Mouse (Mus musculus) CD4-positive, CD25-positive, alpha-beta regulatory T cell, adult 4 months (primary cell): ENCODE measurements around the gene Msx3. TPM values are rescaled to one million over a fixed set of nuclear protein-coding genes. Genes with fewer than 3 reads are reported as not detected.
A peak's percentile ranks its signal among the peaks of the same experiment; 100 is the strongest.

Source experiments
- ATAC-seq: one replicate; pipeline ENCODE4 v1.8.0; 2017
- polyA plus RNA-seq, 2 experiments: library from polyadenylated mRNA; unstranded; fragments of 100-300 nt; shearing (Covaris generic); gene quantifications; one replicate each; pipeline ENCODE4 v1.2.1; 2017

The Msx3 gene
- polyA plus RNA-seq, 2 experiments from 2014 or later, result 0.20 TPM; not detected in 1

DNA sequence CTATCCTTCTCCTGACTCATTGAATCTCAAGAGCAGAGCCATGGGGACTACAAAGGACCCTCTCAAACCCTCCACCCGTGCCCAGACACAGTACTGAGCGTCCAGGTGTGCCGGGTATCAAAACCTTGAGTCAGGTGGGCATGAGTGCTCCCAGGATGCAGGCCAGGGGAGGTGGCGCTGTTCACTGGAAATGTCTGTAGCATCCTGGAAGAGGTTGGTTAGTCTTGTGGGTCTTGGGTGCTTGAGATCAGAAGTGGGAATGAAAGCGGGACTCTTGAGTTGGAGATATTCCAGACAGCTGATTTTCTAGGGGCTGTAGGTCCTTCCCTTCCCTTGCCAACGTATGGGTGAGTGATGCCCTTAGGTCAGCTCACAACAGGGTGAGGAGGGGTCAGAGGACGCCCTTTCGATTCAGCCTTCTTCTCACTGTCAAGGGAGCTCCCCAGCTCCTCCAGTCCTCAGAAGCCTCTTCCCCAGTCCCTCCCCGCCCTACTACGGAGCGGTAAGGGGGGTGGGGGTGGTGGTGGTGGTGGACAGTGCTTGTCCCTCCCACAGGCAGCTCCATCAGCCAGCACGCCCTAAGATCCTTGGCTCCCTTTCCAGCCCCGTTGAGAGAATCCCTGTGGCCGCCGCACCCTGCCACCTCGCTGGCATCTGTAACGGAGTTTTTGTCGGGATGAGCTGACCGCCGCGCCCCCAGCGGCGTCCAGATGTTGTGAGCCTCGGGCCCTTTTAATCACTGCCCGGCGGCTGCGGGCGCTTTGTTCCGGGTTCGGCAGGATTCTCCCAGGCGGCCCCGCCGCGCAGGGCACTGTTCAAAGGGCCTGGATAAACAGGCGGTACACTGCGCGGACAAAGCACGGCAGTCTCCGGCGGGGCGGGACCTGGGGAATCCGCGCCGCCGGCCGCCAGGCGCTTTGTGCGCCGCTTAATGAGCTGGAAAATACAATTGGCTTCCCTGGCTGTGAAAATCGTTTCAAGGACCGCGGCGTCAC is 8.8 kb upstream of the Msx3 start:
- no peak for ATAC-seq

DNA sequence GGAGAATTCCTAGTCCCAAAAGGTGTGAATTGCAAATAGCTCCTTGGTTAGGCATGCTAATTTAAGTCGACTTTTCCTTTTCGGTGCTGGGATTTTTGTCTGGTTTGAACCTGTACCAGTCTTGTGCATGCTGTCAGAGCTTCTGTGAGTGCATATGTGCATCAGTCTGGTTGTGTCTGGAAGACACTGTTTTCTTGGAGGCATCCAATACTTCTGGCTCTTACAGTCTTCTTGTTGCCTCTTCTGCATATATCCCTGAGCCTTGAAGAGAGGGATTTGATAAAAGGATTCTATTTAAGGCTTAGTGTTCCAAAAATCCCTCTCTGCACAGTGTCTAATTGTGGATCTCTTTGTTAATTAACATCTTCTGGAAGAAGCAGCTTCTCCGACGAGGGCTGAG is 5.2 kb upstream of the Msx3 start:
- no peak for ATAC-seq

- peak; percentile 53 for ATAC-seq
Measured at GRCm38 (mm10) chr7:140049115-140049689, 313 bp upstream of the Msx3 start.

DNA sequence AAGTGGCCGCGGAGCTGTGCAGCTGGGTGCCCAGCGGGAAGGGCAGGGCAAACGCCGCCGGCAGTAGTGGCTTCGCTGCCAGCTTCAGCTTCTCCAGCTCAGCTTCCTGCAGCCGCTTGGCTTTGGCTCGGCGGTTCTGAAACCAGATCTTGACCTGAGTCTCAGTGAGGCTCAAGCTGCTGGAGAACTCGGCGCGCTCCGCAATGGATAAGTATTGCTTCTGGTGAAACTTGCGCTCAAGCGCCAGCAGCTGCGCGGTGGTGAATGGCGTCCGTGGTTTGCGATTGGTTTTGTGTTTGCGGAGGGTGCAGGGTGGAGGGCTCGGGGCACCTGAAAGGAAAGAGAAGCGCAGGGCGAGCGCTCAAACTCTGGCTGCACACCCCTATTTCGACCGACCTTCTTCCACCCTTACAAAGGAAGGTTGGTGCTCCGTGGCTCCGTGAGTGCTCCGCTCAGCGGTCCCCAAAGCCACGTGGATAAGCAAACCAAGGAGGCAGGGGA is 1.0 kb downstream of the Msx3 start:
- no peak for ATAC-seq

GRCm38 (mm10) chr7:140045546-140045945 is 3.3 kb downstream of the Msx3 start:
- no peak for ATAC-seq

GRCm38 (mm10) chr7:140042728-140043127 is 6.2 kb downstream of the Msx3 start:
- no peak for ATAC-seq

DNA sequence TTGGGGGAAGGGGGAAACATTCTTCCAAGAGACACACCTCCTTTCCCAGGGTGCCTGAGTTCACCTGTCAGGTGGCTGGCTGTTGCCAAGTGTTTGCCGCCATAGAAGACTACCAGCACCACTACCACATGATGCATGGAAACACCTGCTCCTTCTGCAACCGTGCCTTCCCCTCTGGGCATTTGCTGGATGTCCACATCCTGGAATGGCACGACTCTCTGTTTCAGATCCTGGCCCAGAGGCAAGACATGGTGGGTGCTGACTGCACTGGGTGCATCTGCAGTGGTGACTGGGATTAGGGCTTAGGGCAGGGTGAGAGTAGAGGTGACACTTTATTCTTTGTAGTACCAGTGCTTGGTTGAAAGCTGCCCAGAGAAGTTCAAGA is 11.7 kb downstream of the Msx3 start:
- ATAC-seq, result no peak

GRCm38 (mm10) chr7:140036281-140037170 is 12.4 kb downstream of the Msx3 start, which contains the start of the genes Zfp511 and Tubgcp2:
Gene Zfp511 (plus strand): TSS chr7:140036391.
Gene Tubgcp2 (minus strand): TSS chr7:140036669.
- peak; percentile 89 for ATAC-seq

GRCm38 (mm10) chr7:140035456-140035855 is 13.4 kb downstream of the Msx3 start:
- ATAC-seq, result no peak

- ATAC-seq, result no peak
Measured at GRCm38 (mm10) chr7:140033386-140033785, 15.5 kb downstream of the Msx3 start.

- no peak for ATAC-seq
Measured at GRCm38 (mm10) chr7:140032366-140032765, 16.5 kb downstream of the Msx3 start.

GRCm38 (mm10) chr7:140031771-140032170 is 17.1 kb downstream of the Msx3 start:
- no peak for ATAC-seq

DNA sequence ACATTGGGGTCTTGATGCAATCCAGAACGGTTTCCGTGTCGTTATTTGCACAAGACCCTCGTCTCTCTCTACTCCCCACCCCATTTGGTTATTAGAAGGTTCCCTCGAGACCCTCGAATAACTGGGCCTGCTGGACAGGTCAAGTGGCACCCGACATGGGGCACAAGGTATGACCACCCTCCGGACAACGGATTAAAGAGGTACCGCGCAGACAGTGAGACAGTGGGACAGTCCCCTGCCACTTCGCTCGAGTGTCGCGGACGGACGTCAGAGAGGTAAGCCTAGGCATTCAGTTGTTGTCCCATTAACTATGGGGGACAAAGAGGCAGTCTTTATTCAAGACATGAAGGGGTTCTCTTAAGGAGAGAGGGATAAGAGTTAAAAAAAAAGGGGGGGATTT is 37.6 kb downstream of the Msx3 start:
- no peak for ATAC-seq

DNA sequence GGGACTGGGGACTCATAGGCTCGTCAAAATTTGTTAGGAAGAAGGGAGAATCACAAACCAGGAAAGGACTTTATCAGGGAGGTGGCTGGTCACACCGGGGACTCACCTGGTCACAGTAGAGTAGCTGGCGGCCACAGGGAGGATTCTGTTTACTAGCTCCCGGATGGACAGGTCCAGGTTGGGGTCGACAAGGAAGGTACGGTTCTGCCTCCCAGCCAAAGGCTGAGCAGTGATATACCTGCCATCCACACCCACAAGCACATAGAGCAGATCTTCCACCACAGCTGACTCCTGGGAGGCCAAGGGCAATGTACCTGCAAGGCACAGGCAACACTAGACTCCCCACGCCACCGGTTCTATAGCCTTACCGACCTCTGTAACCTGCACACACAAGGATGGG is 41.1 kb downstream of the Msx3 start:
- ATAC-seq, result no peak

- ATAC-seq, result no peak
Measured at GRCm38 (mm10) chr7:140006861-140007611, 41.9 kb downstream of the Msx3 start.

- ATAC-seq, result no peak
Measured at GRCm38 (mm10) chr7:140004666-140005065, 44.2 kb downstream of the Msx3 start.

- no peak for ATAC-seq
Measured at GRCm38 (mm10) chr7:140001086-140001740, 47.7 kb downstream of the Msx3 start.

DNA sequence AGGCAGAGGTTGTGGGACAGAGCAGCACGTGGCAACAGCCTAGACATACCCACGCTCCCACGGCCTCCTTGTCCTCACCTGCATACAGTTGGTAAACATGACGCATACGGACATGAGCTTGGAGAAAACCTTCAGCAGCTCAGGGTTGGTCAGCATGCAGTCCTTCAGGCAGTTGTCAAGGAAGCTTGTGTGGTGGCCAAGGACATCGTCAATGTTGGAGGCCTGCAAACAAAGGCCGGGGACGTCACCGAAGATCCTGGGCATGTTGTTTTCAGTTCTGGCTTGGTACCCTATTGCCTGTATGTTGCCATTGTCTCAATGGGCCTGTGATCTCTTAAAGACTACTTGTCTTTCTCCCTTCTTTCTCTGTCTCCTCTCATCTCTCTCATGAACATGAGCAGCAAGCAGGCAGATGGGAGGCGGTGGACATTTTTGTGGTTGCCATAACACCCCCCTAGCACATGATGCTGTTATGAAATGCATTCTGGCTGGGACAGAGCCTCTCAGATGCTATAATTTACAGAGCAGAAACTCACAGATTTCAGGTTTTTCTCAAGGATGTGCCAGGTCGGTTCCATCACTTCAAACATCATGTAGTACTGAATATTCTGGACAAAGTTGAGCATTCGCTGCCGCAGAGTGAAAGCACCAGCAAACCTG is 50.1 kb downstream of the Msx3 start:
- no peak for ATAC-seq
